Mouse (Mus musculus) myocyte (in vitro differentiated cells): ENCODE data around the gene Cacna2d2.

ENCODE experiments used
- MYOG ChIP-seq, 3 experiments: IDR thresholded peaks; one replicate each; pipeline ENCODE4 v1.6.1; 2011; ENCODE audit warnings: control low read depth in 2 of 3, low read depth in 2 of 3, mild to moderate bottlenecking in 2 of 3; ENCODE audit not compliant: insufficient read length in 2 of 3, control insufficient read depth in 1 of 3, insufficient read depth in 1 of 3
- POLR2A ChIP-seq: IDR thresholded peaks from one replicate; pipeline ENCODE4 v1.6.1; 2011; ENCODE audit warnings: low read depth, mild to moderate bottlenecking, control low read depth, moderate library complexity; ENCODE audit not compliant: insufficient read length
- TCF3 ChIP-seq: IDR thresholded peaks from one replicate; pipeline ENCODE4 v1.6.1; 2011; ENCODE audit warnings: low read depth, control low read depth; ENCODE audit not compliant: insufficient read length

DNA sequence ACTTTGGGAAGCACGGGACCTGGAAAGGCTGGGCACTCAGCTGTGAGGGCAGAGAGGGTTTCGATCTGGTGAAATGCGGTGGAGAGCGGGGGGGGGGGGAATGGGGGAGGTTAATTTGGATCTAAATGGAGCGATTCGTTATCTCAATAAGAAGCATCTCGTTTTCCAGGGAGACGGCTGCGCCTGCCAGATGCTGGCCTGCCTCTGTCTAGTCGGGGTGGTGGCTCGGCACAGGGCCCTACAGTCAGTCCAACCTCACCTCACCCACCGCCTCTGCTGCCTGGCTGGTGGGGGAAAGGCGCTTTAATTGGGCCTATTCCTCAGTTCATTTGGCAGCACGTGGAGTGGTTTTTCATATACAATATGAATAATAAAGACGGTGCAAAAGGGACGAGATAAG lies 81.9 kb downstream of the Cacna2d2 start:
- no peak for TF ChIP-seq MYOG (IDR thresholded peaks at IDR 0.05; ENCODE audit: control insufficient read depth in 1 of 3, insufficient read depth in 1 of 3, insufficient read length in 2 of 3, low read depth in 2 of 3)
- no peak for TF ChIP-seq TCF3
- no peak for TF ChIP-seq POLR2A
